Mouse (Mus musculus) spleen, embryonic (tissue): ENCODE measurements around the gene Gm10318.

Experiments
- CTCF ChIA-PET: fragments of 350-600 bp; sonication (Branson Sonifier 250); formaldehyde crosslinking; loops from one replicate; lab custom pipeline; 2022; lab: Charles Lee

Gm10318 gene

DNA sequence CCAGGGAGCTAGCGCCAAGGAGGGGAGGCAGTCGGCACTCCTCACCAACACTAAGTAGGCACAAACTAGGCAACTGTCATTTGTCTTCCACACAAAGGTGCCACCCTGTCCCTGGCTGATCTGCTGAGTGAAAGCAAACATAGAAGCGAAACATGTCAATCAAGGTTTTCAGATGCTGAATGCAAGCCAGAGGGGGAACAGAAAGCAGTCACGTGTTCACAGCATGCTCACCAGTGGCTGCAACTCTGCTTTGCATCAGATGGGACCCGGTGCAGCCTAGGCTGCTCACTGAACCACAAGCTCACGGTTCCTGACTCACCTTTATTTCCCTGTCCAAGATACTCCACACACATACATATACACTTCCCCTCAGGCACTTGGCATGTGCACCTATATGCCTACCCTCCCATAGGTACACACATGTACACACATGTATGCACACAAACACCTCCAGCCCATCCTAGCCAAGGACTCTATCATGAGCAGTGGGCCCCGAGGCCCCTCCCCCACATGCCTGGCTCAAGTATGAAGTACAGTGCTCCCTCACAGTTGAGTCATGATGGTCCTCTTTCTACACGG lies 38.4 kb downstream of the Gm10318 start:
- CTCF ChIA-PET: interaction anchor here (0.6 kb wide), 1 partner anchor 1088 kb away, joined by 3 read pairs; no protein-coding TSS in a partner anchor

DNA sequence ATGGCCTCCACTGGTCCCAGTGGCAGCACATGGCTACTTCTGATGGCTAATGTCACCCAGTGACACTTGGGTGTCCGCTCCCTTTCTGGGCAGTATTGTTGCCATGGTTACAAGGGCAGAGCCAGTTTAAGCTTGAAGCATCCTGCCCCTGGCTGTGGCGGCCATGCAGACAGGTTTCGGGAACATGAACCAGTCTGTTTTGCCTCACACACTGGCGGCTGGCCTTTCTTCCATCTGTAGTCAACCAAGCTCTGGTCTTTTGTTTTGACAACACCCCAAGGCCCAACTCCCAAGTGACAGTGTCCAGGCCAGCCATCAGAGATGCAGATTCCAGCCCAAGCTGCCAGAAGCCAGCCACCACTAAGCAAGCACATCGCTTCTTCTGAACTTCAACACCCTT lies 42.9 kb downstream of the Gm10318 start:
- CTCF ChIA-PET: no interaction called here

DNA sequence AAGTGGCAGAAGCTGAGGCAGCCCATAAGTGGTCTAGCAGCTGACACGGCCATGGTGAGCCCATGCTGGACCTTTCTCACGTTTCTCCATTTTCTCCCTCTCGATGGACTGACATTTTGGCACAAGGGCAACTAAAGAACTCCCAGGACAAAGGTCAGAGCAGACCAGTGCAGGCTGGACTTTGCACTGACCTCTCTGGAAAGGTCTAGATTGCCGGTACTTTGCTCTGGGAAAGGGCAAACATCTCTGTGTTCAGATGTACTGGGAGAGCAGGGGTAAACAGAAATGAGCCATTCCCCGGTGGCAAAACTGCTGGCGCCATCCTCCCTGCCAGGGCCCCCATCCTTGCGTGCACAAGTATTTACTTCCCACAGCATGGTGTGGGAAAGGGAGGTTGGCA lies 47.5 kb downstream of the Gm10318 start:
- CTCF ChIA-PET: no interaction called here

DNA sequence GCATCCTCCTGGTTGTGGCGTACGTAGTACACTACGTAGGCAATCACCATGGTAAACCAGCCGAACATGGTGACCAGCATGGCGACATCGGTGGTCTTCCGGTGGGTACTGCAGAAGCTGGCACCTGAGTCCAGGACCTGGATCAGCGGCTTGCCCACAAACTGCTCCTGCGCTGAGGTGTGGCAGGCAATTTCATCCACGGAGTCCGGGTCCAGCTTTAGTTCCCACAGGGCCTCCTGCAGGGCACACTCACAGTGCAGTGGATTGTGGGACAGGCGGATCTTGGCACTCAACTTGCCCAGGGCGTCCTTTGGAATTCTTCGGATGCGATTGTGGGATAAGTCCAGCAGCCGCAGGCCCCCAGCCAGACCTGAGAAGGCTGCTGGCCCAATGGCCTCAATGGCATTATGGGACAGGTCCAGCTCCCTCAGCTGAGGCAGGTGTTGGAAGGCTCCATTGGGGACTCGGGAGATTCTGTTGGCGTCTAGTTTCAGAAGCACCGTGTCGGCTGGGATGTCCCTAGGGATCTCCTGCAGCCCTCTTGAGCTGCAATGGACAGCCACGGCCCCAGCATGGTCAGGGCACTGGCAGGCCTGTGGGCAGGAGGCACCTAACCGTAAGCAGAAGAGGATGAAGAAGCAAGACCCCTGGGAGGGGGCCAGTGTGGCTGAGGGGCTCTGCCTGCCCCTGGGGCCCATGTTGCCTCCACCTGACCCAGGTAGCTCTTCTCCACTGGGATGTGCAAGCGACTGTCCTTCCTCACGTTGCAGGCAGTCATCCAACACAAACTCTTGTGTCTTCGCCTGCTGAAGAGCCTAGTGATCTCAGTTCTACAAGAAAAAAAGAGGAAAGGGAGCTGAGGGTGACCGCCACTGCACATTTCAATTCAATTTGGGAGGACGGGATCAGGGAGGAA lies 48.5 kb downstream of the Gm10318 start:
- CTCF ChIA-PET: no interaction called here

DNA sequence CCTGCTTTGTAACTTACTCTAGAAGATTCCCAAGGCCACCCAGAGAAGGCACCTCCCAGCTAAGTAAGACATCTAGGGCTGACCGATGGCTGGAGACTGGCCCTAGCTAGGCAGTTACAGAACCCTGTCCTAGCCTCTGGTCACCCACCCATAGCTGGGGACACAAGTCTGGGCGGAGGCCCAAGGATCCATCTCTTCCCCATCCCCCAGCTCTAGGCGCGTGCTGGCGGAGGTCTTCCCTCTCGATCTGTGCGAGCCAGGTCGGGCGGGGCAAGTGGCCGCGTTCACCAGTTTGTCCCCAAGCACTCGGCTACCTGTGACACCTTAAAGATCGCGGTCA lies 49.2 kb downstream of the Gm10318 start:
- CTCF ChIA-PET: no interaction called here

DNA sequence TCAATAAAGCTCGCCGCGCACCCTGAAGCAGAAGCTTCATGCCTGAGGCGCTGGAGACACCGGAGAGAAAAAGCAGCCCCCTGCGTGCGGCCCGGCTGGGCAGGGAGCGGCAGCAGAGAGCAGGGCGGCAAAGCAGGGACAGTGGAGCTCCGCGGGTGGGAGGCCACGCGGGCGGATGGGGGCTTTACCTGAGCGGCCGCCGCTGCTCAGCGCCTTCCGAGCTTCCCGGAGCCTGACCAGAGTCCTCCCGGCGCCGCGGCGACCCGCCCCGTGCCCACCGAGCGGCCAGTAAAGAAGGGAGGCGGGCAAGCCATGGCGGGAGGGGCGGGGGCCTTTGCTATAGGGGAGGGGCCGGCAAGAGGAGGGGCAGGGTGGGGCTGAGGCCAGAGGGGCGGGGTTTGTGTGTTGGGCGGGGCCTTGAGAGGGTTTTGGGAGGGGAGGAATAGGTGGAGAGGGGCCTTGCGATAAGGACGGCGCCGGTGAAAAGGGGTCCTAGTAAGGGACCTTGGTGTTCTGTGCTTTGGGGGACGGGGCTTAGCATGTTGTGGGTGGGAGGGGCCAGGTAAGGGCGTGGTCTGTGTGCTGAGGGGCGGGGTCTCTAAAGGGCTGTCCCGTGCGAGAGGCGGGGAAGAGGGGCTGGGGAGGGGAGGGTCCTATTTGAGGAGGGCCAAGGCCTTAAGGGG lies 49.7 kb downstream of the Gm10318 start, which contains the start of gene Lrrc3:
TSS of gene Lrrc3 (minus strand) at position 326 of the 683 bp plus-strand sequence.
- CTCF ChIA-PET: no interaction called here

DNA sequence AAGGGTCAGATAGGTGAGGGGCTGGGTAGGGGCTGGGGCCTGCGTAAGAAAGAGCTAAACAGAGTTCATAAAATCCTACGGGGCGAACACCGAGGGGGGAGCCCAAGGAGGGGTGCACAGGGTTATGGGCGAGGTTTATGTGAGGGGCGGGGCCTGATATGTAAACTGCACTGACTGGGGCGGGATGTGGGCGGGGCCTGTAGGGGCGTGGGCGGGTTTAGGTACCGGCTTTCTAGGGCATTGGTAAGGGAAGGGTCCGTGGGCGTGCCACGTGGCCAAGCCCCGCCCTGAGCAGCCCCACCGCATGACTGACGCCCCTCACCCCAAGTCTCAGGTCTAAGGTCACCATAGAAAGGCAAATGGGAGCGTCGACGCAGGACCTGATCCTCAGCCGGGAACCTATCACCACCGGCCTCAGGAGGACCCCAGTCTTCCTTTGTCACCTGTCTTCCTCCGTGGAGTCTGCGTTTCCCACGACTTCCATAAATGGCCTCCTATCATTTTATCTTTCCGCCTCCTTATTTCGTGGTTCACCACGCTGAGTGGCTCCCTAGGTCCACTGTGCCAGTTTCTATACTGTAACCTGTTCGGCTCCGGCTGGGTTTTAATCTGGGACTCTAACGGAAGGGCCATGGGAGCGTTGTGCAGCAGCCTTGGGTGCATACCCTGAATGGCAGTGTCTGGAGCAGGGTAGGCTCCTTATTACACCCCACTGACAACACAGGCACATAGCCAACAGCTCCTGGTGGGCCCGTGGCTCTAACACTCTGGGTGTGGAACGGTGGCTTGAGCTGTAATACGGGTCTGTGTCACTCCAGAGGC lies 50.4 kb downstream of the Gm10318 start:
- CTCF ChIA-PET: no interaction called here
